Mouse (Mus musculus) thymus, adult 18-20 months (tissue): ENCODE data around the gene Dnajc28.
"Not testable (repeated sequence)": the region's sequence is repeated elsewhere in the genome, so short reads cannot be mapped to it uniquely, and the experiment has no call there.

Source experiments
- DNase-seq, 2 experiments: peaks; one replicate each; pipeline ENCODE4 v3.0.0; 2022; ENCODE audit warnings: mixed read lengths in 2 of 2

Dnajc28 gene

GRCm38 (mm10) chr16:91618511-91619501 lies at the start of gene Dnajc28:
Gene Dnajc28, minus strand, starts transcription at chr16:91619026.
- DNase-seq: peak; percentile 71 to 74

GRCm38 (mm10) chr16:91663795-91664194 lies 45.0 kb upstream of the Dnajc28 start:
- DNase-seq: no peak

GRCm38 (mm10) chr16:91662336-91662735 lies 43.5 kb upstream of the Dnajc28 start:
- DNase-seq: no peak

DNA sequence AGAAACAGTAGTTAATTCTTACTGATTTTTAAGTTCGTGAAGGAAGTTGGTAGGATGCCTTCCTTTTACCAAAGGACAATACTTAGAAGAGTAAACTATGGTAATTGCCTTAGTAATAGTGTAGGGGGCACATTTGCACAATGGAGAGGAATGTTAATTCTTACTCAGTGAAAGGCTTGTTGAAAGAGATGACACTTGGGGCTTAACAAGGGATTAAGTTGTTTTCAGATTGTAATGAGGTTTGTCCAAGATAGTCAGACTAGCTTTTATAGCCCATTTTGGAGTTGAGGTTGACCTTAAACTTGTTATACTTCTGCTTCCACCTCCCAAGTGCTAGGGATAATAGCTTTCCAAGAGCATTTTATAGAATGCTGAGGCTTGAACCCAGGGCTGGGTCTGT lies 42.6 kb upstream of the Dnajc28 start:
- no peak for DNase-seq

GRCm38 (mm10) chr16:91659798-91660197 lies 41.0 kb upstream of the Dnajc28 start:
- no peak for DNase-seq

GRCm38 (mm10) chr16:91658471-91658870 lies 39.6 kb upstream of the Dnajc28 start:
- DNase-seq: no peak

GRCm38 (mm10) chr16:91657285-91657684 lies 38.5 kb upstream of the Dnajc28 start:
- no peak for DNase-seq

DNA sequence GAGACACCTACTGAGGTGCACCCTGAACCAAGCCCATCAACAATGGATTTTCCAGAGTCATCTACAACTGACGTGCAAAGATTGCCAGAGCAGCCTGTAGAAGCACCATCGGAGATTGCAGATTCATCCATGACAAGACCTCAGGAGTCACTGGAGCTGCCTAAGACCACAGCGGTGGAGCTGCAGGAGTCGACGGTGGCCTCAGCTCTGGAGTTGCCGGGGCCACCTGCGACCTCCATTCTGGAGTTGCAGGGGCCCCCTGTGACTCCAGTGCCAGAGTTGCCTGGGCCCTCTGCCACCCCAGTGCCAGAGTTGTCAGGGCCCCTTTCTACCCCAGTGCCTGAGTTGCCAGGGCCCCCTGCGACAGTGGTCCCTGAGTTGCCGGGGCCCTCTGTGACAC lies 36.5 kb upstream of the Dnajc28 start:
- DNase-seq: no peak

DNA sequence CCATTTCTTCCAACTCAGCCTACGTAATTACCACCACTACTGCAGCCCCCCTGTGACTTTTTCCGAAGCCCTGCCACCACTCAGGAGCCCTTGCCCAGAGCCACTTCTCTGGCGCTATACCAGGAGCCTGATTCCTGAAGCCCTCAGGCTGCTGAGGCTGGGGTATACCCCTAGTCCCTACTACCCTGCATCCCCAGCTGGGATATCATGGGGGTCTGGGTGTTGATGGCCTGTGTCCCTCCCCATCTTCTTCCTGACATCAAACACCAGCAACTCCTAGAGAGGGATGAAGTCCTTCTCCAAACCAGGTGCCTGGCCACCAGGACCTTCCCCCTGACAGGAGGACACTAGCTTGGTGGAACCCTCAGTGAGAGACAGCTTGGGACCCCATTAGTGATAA lies 33.4 kb upstream of the Dnajc28 start:
- DNase-seq: no peak

GRCm38 (mm10) chr16:91649781-91650180 lies 31.0 kb upstream of the Dnajc28 start:
- no peak for DNase-seq

- no peak for DNase-seq
These were observed 30.4 kb upstream of the Dnajc28 start for GRCm38 (mm10) chr16:91649246-91649645.

GRCm38 (mm10) chr16:91648220-91648550 lies 29.4 kb upstream of the Dnajc28 start:
- DNase-seq: peak; percentile 69 to 72

GRCm38 (mm10) chr16:91647461-91648219 lies 28.8 kb upstream of the Dnajc28 start, which contains the start of gene Son:
Gene Son, plus strand, starts transcription at chr16:91647506.
- peak; percentile 95 to 97 for DNase-seq

DNA sequence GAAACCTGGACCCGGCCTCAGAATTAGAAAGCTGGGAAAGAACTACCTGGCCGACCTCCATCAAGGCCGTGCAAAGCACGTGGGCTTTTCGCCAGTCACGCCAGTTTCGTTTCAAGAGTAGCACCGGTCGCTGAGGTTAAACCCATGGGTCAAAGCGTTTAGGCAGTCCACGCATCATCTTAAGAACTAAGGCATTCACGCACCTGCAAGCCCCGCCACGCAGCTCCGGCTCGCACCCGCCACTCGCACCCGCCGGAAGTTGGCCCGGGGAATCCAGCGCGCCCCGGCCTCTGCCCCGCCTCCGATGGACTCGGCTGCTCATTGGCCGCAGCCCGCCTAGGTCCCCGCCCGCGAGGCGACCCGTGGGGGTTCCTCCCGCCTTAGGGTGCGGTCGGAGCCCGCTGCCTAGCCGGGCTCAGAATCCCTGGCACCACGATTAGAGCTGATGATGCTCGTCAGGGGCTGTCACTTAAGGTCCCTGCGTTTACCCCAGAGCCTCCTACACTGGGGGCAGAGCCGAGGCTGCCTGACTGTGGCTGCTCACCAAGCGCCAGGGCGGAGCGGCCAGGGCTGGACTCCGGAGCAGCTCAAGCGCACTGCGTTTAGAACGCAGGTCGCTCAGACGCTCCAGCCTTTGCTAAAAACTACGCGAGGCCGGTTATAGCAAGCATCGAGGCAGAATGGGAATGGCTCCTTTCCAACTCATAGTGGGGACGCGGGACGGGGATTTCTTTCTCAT lies 28.0 kb upstream of the Dnajc28 start, which contains the start of gene Gart:
Gart (minus strand) TSS at position 272 of the 739 bp plus-strand sequence.
- DNase-seq: peak; percentile 91 to 93

- peak in 1 of 2 experiments; percentile 41 for DNase-seq
These were observed 27.3 kb upstream of the Dnajc28 start for GRCm38 (mm10) chr16:91645995-91646602.

DNA sequence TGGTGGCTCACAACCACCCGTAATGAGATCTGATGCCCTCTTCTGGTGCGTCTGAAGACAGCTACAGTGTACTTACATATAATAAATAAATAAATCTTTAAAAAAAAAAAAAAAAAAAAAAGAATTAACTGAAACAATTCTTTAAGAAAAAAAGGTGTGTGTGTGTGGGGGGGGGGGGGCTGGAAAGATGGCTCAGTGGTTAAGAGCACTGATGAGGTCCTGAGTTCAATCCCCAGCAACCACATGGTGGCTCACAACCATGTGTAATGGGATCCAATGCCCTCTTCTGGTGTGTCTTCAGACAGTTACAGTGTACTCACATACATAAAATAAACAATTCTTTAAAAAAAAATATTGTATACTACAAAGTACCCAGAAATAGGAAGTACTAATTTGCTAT lies 26.6 kb upstream of the Dnajc28 start:
- DNase-seq: not testable (repeated sequence)

DNA sequence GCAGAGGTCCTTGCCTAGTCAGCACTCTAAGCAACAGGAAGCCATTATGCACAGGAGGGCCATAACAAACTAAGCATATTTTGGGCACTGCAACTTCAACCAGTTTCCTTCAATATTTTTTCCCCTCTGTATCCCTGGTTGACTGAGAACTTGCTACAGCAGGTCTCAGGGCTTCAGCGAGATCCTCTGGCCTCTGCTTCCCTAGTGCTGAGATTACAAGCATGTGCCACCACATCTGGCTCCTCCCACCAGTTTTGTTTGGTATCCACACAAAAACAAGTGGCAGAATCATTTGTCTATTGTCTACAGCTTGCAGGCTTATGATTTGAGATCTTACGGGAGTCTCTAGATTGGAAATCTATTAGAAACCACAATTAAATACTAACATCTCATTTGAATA lies 26.1 kb upstream of the Dnajc28 start:
- no peak for DNase-seq

- no peak for DNase-seq
These were observed 21.3 kb upstream of the Dnajc28 start for GRCm38 (mm10) chr16:91640171-91640570.

- DNase-seq: no peak
These were observed 20.8 kb upstream of the Dnajc28 start for GRCm38 (mm10) chr16:91639636-91640035.

- no peak for DNase-seq
These were observed 20.3 kb upstream of the Dnajc28 start for GRCm38 (mm10) chr16:91639161-91639560.

DNA sequence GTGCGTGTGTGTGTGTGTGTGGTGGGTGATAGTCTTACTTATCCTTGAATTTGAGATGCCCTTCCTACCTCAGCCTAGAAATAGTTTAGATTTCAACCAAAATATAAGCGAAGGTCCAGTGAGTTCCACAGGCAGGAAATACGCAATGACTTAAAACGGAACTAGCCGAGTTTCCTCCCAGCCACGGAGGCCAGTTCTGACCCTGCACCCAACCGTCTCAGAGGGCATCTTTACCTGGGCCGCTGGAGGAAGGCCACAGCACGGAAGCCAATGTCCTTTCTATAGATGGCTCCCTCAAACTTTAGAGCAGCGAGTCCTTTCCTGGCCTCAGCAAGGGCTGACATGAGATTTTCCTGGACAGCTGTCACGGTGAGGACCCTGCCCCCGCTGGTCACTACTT lies 14.8 kb upstream of the Dnajc28 start:
- DNase-seq: no peak

GRCm38 (mm10) chr16:91632940-91633339 lies 14.1 kb upstream of the Dnajc28 start:
- no peak for DNase-seq
